Mouse (Mus musculus): ENCODE measurements around the gene Lrrc15. TPM values are rescaled to one million over a fixed set of nuclear protein-coding genes. Genes with fewer than 3 reads are reported as not detected.

Gene Lrrc15
- polyA plus RNA-seq, 1 experiment, result 0.41 TPM

DNA sequence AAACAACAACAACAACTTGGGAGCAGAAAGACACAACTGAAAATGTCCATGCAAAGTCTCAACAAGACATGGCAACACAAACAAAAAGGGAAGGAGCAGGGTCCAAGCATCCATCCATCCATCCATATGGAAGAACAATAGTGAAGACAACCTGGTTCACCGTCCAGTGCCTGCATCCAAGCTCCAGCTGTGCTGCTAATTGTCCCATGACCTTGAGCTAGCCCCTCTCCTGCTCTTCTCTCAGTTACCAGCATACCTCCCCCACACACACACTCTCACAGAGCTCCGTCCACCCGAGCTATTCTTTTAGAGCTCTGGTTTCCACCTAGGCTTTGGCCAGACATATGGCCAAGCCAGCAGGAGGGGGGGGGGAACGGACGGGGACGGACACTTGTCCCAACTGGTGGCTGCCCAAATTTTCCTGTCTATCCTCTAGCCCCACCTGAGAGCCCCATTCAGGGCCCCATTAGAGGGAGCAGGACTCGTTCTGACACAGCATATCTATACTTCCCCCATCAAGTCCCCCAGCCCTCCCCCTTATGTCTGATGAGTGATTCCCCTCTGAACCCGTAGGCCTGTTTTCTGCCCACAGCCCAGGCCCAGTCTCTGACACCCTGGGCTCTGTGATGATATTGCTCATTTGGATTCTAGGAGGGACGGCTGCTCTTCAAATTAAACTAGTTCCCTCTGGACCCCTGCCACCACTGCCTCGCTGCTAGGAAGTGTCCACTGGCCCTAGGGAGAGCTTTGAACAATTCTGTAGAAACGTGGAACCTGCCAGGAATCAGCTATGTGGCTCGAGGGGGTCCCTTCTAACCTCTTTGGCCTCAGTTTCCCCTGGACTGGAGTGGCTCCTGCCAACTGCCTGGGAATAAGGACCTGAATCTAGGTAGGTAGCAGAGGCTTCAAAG lies 48.2 kb downstream of the Lrrc15 start:
- DNase-seq (ENCODE audit: low read depth), result no peak
- no peak for TF ChIP-seq POLR2A (IDR thresholded peaks at IDR 0.05; ENCODE audit: borderline replicate concordance, extremely low read depth, insufficient read depth, insufficient read length, poor library complexity, severe bottlenecking)
- no peak for TF ChIP-seq CTCF (IDR thresholded peaks at IDR 0.05; ENCODE audit: borderline replicate concordance, extremely low read depth, insufficient read depth, insufficient read length)

GRCm38 (mm10) chr16:30234077-30234476 lies 49.0 kb downstream of the Lrrc15 start:
- TF ChIP-seq POLR2A (IDR thresholded peaks at IDR 0.05; ENCODE audit: borderline replicate concordance, extremely low read depth, insufficient read depth, insufficient read length, poor library complexity, severe bottlenecking), result no peak
- TF ChIP-seq CTCF (IDR thresholded peaks at IDR 0.05; ENCODE audit: borderline replicate concordance, extremely low read depth, insufficient read depth, insufficient read length), result no peak
- no peak for DNase-seq (ENCODE audit: low read depth)

DNA sequence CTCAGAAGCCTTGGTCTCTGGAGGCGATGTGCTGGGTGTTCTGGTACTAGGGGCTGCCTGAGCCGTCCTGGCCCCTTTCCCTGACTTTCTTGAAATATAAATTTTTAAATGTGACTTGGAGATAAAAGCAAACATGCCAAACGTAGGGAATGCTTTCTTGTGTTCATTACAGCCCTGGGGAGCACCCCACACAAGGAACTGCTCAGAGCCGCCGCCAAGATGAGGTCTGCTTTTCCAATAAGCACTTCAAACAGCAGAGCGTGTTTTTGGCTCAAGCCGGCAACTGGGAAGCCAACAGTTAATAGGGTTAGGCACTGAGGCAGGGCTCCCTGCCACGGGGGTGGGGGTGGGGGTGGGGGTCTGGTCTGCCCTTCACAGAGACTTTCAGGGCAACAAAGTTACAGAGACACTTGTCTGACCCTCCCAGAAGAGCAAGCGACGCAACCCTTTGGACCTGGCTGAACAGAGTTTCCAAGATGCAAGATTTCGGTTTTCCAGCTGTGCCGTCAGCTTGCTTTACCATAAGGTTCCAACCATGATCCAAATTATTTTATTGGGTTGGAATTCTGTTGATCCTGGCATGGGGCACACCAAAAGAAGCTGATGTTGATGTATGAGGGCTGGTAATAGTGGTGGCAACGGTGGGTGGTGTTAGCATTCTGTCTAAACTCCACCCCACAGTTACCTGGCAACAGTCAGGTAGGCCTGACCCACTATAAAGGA lies 51.0 kb downstream of the Lrrc15 start:
- TF ChIP-seq POLR2A (IDR thresholded peaks at IDR 0.05; ENCODE audit: borderline replicate concordance, extremely low read depth, insufficient read depth, insufficient read length, poor library complexity, severe bottlenecking) (no peak), CTCF (IDR thresholded peaks at IDR 0.05; ENCODE audit: borderline replicate concordance, extremely low read depth, insufficient read depth, insufficient read length) (no peak)
- DNase-seq (ENCODE audit: low read depth), result peak; percentile 75

DNA sequence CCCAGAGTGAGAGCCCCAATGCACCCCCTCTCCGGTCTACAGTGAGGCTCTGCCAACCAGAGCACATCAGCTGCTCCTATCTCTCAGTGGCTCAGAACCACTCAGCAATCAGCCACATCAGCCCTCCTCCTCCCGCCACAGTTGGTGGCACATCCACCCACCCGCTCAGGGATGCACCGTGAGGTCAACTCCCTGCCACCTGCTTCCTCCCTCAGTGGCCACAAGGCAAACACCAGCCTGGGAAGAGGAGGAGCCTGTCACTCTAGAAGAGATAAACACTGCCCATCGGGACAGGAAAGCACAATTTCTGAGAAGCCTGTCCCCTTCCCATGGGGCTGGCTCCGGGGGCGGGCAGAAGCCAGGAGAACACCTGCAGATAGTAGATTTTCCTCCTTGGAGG lies 55.7 kb downstream of the Lrrc15 start:
- TF ChIP-seq POLR2A (IDR thresholded peaks at IDR 0.05; ENCODE audit: borderline replicate concordance, extremely low read depth, insufficient read depth, insufficient read length, poor library complexity, severe bottlenecking), result no peak
- TF ChIP-seq CTCF (IDR thresholded peaks at IDR 0.05; ENCODE audit: borderline replicate concordance, extremely low read depth, insufficient read depth, insufficient read length), result no peak
- DNase-seq (ENCODE audit: low read depth), result no peak

GRCm38 (mm10) chr16:30221161-30221782 lies 61.8 kb downstream of the Lrrc15 start:
- no peak for DNase-seq (ENCODE audit: low read depth)
- TF ChIP-seq CTCF (IDR thresholded peaks at IDR 0.05; ENCODE audit: borderline replicate concordance, extremely low read depth, insufficient read depth, insufficient read length) (no peak), POLR2A (IDR thresholded peaks at IDR 0.05; ENCODE audit: borderline replicate concordance, extremely low read depth, insufficient read depth, insufficient read length, poor library complexity, severe bottlenecking) (no peak)

Other genes with a start within 250 kb of the Lrrc15 start
- 44.6 and 58.9 TPM in 2 replicates for gene Hes1, start 218.9 kb downstream of the Lrrc15 start, polyA plus RNA-seq (2012; rRNA removed)
- not detected in 2 replicates for gene Cpn2, start 15.8 kb downstream of the Lrrc15 start, polyA plus RNA-seq (2012; rRNA removed)
- gene Gp5, start 27.5 kb upstream of the Lrrc15 start, polyA plus RNA-seq (2012; rRNA removed), result 0.57 and 0.96 TPM in 2 replicates
- gene Atp13a3, start 122.7 kb upstream of the Lrrc15 start, polyA plus RNA-seq (2012; rRNA removed), result 28.6 and 33.0 TPM in 2 replicates

Data from brain, embryonic 14.5 days (tissue).